Mouse (Mus musculus): ENCODE measurements around the gene Oxct1. TPM values are rescaled to one million over a fixed set of nuclear protein-coding genes. Genes with fewer than 3 reads are reported as not detected.

Gene Oxct1
- 40.8 and 52.2 TPM in 2 replicates for polyA plus RNA-seq (2015; fragmentation: Nextera tagmentation; extraction: Ambion mirVana)

GRCm38 (mm10) chr15:4026231-4026773 lies at the start of gene Oxct1:
Oxct1 (plus strand) TSS chr15:4026383.
- no peaks in the 10 kb centered on the region for H3K9me3 ChIP-seq (replicated peaks)
- ATAC-seq (ENCODE audit: low read depth) (peak; percentile 96), DNase-seq (peak; percentile 75)
- peak within 1 kb of the TSS; percentile 93 for H3K4me2 ChIP-seq
- H3K36me3 ChIP-seq: no peaks in the 10 kb centered on the region
- H3K27me3 ChIP-seq: peaks cover 9% of the 10 kb centered on the region; the same call in 1 of the 2 replicates
- peak within 1 kb of the TSS; percentile 75 for H3K9ac ChIP-seq
- WGBS (ENCODE audit: insufficient replicate concordance): under 1% methylated on average over 45 of the region's 45 CpGs
- H3K4me3 ChIP-seq (replicated peaks): peak within 1 kb of the TSS; percentile 71
- peaks cover 14% of the 10 kb centered on the region for H3K4me1 ChIP-seq (replicated peaks)
- peak within 1 kb of the TSS; percentile 70 for H3K27ac ChIP-seq

GRCm38 (mm10) chr15:3978279-3978678 lies 47.9 kb upstream of the Oxct1 start:
- Histone ChIP-seq H3K4me1 (replicated peaks) (peaks cover 9% of the 10 kb centered on the region), H3K9ac (no peak overlapping the region), H3K9me3 (replicated peaks) (no peaks in the 10 kb centered on the region), H3K4me2 (no peak overlapping the region), H3K36me3 (0 out of 2 replicates have a peak, but pooled peaks cover 3% of the 10 kb centered on the region), H3K4me3 (replicated peaks) (no peak overlapping the region), H3K27me3 (no peaks in the 10 kb centered on the region), H3K27ac (no peak overlapping the region)
- DNase-seq (no peak), ATAC-seq (ENCODE audit: low read depth) (no peak)
- 75% methylated on average over 2 of the region's 2 CpGs for WGBS (ENCODE audit: insufficient replicate concordance)

GRCm38 (mm10) chr15:3979061-3979848 lies 46.9 kb upstream of the Oxct1 start, which contains the start of gene Fbxo4:
Fbxo4 (minus strand) TSS chr15:3979573.
- Histone ChIP-seq H3K4me2 (peak within 1 kb of the TSS; percentile 85), H3K27ac (peak within 1 kb of the TSS; percentile 90), H3K36me3 (peaks cover 6% of the 10 kb centered on the region; the same call in 1 of the 2 replicates), H3K9me3 (replicated peaks) (no peaks in the 10 kb centered on the region), H3K4me3 (replicated peaks) (peak within 1 kb of the TSS; percentile 71), H3K9ac (peak within 1 kb of the TSS; percentile 80), H3K27me3 (no peaks in the 10 kb centered on the region), H3K4me1 (replicated peaks) (peaks cover 9% of the 10 kb centered on the region)
- peak; percentile 97 for ATAC-seq (ENCODE audit: low read depth)
- WGBS (ENCODE audit: insufficient replicate concordance): under 1% methylated on average over 59 of the region's 61 CpGs
- DNase-seq: peak; percentile 28

- ATAC-seq (ENCODE audit: low read depth): peak; percentile 47; the same call in 1 of the 2 replicates
- Histone ChIP-seq H3K36me3 (peaks cover 11% of the 10 kb centered on the region), H3K4me1 (replicated peaks) (peaks cover 9% of the 10 kb centered on the region), H3K9me3 (replicated peaks) (no peaks in the 10 kb centered on the region), H3K27me3 (no peaks in the 10 kb centered on the region), H3K9ac (peak overlapping the region; percentile 80; the same call in 1 of the 2 replicates), H3K4me2 (peak overlapping the region; percentile 85), H3K27ac (peak overlapping the region; percentile 90), H3K4me3 (replicated peaks) (peak overlapping the region; percentile 71)
- DNase-seq: no peak
- 59% methylated on average over 3 of the region's 3 CpGs for WGBS (ENCODE audit: insufficient replicate concordance)
These were observed 46.3 kb upstream of the Oxct1 start for GRCm38 (mm10) chr15:3979871-3980270.

DNA sequence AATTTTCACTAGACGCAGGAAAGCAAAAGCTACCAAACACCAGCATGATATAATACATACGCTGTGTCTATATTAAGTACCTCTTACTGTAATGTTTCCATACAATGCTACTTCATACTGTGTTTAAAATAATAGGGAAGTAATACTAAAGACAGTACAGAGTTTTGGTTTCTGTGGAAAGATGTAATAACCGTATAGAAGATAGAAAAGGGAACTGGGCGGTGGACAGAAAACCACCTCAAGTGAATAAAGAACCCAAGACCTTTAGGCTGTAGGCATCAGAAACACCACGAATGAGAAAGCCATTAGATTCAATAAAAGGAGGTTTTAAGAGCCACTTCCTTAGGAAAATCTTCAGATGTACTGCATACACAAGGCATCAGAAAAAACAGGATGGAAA lies 43.5 kb upstream of the Oxct1 start:
- Histone ChIP-seq H3K4me1 (replicated peaks) (peaks cover 9% of the 10 kb centered on the region), H3K27me3 (no peaks in the 10 kb centered on the region), H3K9ac (no peak overlapping the region), H3K36me3 (peaks cover 28% of the 10 kb centered on the region), H3K27ac (no peak overlapping the region), H3K9me3 (replicated peaks) (no peaks in the 10 kb centered on the region), H3K4me2 (no peak overlapping the region), H3K4me3 (replicated peaks) (no peak overlapping the region)
- DNase-seq: no peak
- 76% methylated on average over 5 of the region's 5 CpGs for WGBS (ENCODE audit: insufficient replicate concordance)
- no peak for ATAC-seq (ENCODE audit: low read depth)

GRCm38 (mm10) chr15:3984876-3985275 lies 41.3 kb upstream of the Oxct1 start:
- no peak overlapping the region for H3K27ac ChIP-seq
- no peak overlapping the region for H3K4me2 ChIP-seq
- no peak for DNase-seq
- no peak for ATAC-seq (ENCODE audit: low read depth)
- no peaks in the 10 kb centered on the region for H3K27me3 ChIP-seq
- peaks cover 3% of the 10 kb centered on the region for H3K4me1 ChIP-seq (replicated peaks)
- no peak overlapping the region for H3K9ac ChIP-seq
- 70% methylated on average over 2 of the region's 2 CpGs for WGBS (ENCODE audit: insufficient replicate concordance)
- H3K9me3 ChIP-seq (replicated peaks): no peaks in the 10 kb centered on the region
- peaks cover 39% of the 10 kb centered on the region for H3K36me3 ChIP-seq
- no peak overlapping the region for H3K4me3 ChIP-seq (replicated peaks)

DNA sequence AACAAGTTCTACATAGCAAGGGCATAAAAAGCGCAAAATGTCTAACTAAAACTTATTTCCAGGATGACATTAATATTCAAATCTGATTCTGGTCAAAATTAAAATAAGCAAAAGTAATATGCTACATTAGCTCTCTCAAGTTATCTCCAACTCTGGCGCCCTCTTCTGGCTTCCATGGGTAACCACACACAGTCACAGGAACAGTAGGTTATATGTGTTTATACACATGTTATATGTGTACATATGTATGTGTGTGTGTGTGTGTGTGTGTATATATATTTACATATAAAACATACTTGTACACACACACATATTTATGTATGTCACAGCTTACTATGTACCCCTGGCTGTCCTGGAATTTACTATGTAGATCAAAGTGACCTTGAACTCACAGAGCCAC lies 38.2 kb upstream of the Oxct1 start:
- 51% methylated on average over 2 of the region's 2 CpGs for WGBS (ENCODE audit: insufficient replicate concordance)
- no peak overlapping the region for H3K9ac ChIP-seq
- no peaks in the 10 kb centered on the region for H3K9me3 ChIP-seq (replicated peaks)
- H3K36me3 ChIP-seq: peaks cover 52% of the 10 kb centered on the region
- no peaks in the 10 kb centered on the region for H3K4me1 ChIP-seq (replicated peaks)
- no peak overlapping the region for H3K4me2 ChIP-seq
- no peak for ATAC-seq (ENCODE audit: low read depth)
- DNase-seq: no peak
- H3K4me3 ChIP-seq (replicated peaks): no peak overlapping the region
- H3K27ac ChIP-seq: no peak overlapping the region
- no peaks in the 10 kb centered on the region for H3K27me3 ChIP-seq

DNA sequence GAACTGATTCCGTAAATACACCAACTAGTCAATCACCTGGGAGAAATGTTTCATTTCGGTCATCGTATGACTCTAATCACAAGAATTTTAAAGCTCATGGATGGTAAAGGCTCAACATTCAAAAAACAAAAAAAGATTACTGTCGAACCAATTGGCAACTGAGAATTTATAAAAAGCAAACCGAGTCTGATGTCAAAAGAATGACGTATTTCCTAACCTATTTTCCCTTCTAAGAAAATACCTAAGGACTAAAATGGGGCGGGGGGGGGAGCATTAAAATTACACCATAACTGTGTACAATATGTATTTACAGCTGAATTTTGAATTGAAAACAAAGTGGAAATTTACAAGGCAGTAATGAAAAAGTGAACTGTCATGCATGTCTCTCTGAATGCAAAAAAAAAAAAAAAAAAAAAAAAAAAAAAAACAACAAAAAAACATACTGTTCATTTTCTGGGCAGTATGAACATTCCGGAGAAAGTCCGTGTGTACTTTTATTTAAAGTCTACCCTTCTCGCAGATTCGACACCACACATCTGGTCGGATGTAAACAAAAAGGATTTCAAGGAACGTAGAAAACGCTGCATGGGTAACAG lies 31.2 kb upstream of the Oxct1 start:
- H3K27me3 ChIP-seq: no peaks in the 10 kb centered on the region
- H3K27ac ChIP-seq: peak overlapping the region; percentile 90
- H3K9ac ChIP-seq: peak overlapping the region; percentile 85
- peak overlapping the region; percentile 74 for H3K4me2 ChIP-seq
- DNase-seq (no peak), ATAC-seq (ENCODE audit: low read depth) (no peak)
- H3K9me3 ChIP-seq (replicated peaks): no peaks in the 10 kb centered on the region
- WGBS (ENCODE audit: insufficient replicate concordance): 20% methylated on average over 14 of the region's 14 CpGs
- peaks cover 16% of the 10 kb centered on the region for H3K36me3 ChIP-seq
- peaks cover 20% of the 10 kb centered on the region for H3K4me1 ChIP-seq (replicated peaks)
- H3K4me3 ChIP-seq (replicated peaks): peak overlapping the region; percentile 85

GRCm38 (mm10) chr15:3995448-3996266 lies 30.5 kb upstream of the Oxct1 start, which contains the start of gene AW549877:
AW549877 (minus strand) TSS chr15:3995744.
- peak within 1 kb of the TSS; percentile 90 for H3K27ac ChIP-seq
- peaks cover 20% of the 10 kb centered on the region for H3K4me1 ChIP-seq (replicated peaks)
- peaks cover 10% of the 10 kb centered on the region for H3K36me3 ChIP-seq
- peak within 1 kb of the TSS; percentile 85 for H3K9ac ChIP-seq
- peak; percentile 98 for ATAC-seq (ENCODE audit: low read depth)
- peak; percentile 96 for DNase-seq
- peak within 1 kb of the TSS; percentile 85 for H3K4me3 ChIP-seq (replicated peaks)
- H3K9me3 ChIP-seq (replicated peaks): no peaks in the 10 kb centered on the region
- H3K4me2 ChIP-seq: peak within 1 kb of the TSS; percentile 74
- under 1% methylated on average over 61 of the region's 61 CpGs for WGBS (ENCODE audit: insufficient replicate concordance)
- no peaks in the 10 kb centered on the region for H3K27me3 ChIP-seq

- 22% methylated on average over 14 of the region's 14 CpGs for WGBS (ENCODE audit: insufficient replicate concordance)
- no peaks in the 10 kb centered on the region for H3K9me3 ChIP-seq (replicated peaks)
- DNase-seq: no peak
These were observed 29.7 kb upstream of the Oxct1 start for GRCm38 (mm10) chr15:3996267-3997010.

More at GRCm38 (mm10) chr15:3996267-3997010, 29.7 kb upstream of the Oxct1 start:
- H3K4me3 ChIP-seq (replicated peaks): peak overlapping the region; percentile 85
- no peaks in the 10 kb centered on the region for H3K27me3 ChIP-seq
- H3K4me1 ChIP-seq (replicated peaks): peaks cover 20% of the 10 kb centered on the region
- ATAC-seq (ENCODE audit: low read depth): no peak
- H3K36me3 ChIP-seq: peaks cover 7% of the 10 kb centered on the region
- H3K27ac ChIP-seq: peak overlapping the region; percentile 75
- peak overlapping the region; percentile 74 for H3K4me2 ChIP-seq
- H3K9ac ChIP-seq: peak overlapping the region; percentile 73

Data from liver, embryonic 13.5 days (tissue).